Mouse (Mus musculus): Measurements from ENCODE around the gene Hells.

- TF ChIP-seq HCFC1 (IDR thresholded peaks at IDR 0.05; ENCODE audit: borderline replicate concordance, insufficient read depth, low read length), result peak; percentile 41; the same call in 1 of the 2 replicates
- peak; percentile 95 for TF ChIP-seq CHD2 (IDR thresholded peaks at IDR 0.05; ENCODE audit: low read depth, low read length)
- no peak for TF ChIP-seq MAFK (IDR thresholded peaks at IDR 0.05; ENCODE audit: insufficient read depth, low read depth, low read length)
- no peak for TF ChIP-seq ZC3H11A (IDR thresholded peaks at IDR 0.05; ENCODE audit: borderline replicate concordance, low read depth, low read length)
- no peak for TF ChIP-seq ZNF384 (IDR thresholded peaks at IDR 0.05; ENCODE audit: low read depth, low read length)
Observed at GRCm38 (mm10) chr19:38930788-38931565, at the start of gene Hells.

Measured in ES-E14 (cell line).